Mouse (Mus musculus): ENCODE measurements around the gene Acat3. TPM values are rescaled to one million over a fixed set of nuclear protein-coding genes. Genes with fewer than 3 reads are reported as not detected.
"Not testable (repeated sequence)": the region's sequence is repeated elsewhere in the genome, so short reads cannot be mapped to it uniquely, and the experiment has no call there.

Gene Acat3
- polyA plus RNA-seq, 1 experiment, result not detected

DNA sequence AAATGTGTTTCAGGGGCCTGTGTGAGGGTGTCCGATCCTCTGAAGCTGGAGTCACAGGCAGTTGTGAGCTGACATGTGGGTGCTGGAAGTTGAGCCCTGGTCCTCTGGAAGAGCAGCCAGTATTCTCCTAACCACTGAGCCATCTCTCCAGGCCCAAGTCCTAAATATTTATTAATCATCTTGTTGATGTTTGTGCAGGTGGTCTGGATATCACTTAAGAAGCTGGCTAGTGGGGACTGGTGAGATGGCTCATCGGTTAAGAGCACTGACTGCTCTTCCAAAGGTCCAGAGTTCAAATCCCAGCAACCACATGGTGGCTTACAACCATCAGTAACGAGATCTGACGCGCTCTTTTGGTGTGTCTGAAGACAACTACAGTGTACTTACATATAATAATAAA is 9.3 kb upstream of the Acat3 start:
- Histone ChIP-seq H3K4me3 (ENCODE audit: insufficient read depth, low read length) (no peak overlapping the region), H3K27ac (ENCODE audit: insufficient read depth, low read depth, low read length) (no peak overlapping the region), H3K4me1 (ENCODE audit: control insufficient read depth, insufficient read depth, low read length) (no peaks in the 10 kb centered on the region)
- TF ChIP-seq CTCF (IDR thresholded peaks at IDR 0.05; ENCODE audit: low read depth, low read length) (no peak), POLR2A (IDR thresholded peaks at IDR 0.05; ENCODE audit: borderline replicate concordance, low read depth, low read length) (no peak)

DNA sequence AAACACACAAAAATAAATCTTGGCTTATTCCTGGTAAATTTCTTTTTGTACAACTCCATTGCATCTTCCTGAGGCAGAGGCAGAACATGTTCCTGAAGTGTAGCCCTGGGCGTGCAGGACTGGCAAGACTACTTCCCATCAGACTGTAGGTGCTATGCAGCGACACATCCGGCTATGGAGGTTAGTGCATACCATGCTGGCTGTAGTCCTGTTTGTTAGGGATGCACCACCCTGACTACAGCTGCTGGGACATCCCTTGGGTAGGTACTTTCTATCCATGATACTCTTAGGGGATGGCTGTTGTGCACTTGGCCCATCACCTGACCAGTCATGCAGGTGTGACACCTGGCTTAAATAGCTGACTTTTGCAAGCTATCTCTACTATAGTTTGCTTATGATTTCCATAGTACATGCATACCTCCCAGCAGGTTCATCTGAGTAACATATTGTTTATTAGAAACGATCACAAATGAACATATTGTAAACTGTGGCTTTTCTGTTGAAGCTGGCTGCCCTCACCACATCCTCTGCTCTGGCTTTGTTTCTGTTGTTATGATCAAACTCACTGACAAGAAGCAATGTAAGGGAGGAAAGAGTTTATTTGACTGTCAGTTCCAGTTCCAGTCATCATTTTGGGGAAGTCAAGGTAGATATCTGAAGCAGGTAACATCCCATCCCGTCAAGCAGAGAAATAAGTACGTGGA is 2.2 kb upstream of the Acat3 start:
- TF ChIP-seq CTCF (IDR thresholded peaks at IDR 0.05; ENCODE audit: low read depth, low read length) (no peak), POLR2A (IDR thresholded peaks at IDR 0.05; ENCODE audit: borderline replicate concordance, low read depth, low read length) (no peak)
- Histone ChIP-seq H3K4me3 (ENCODE audit: insufficient read depth, low read length) (no peak overlapping the region), H3K4me1 (ENCODE audit: control insufficient read depth, insufficient read depth, low read length) (peaks cover 9% of the 10 kb centered on the region), H3K27ac (ENCODE audit: insufficient read depth, low read depth, low read length) (no peak overlapping the region)

DNA sequence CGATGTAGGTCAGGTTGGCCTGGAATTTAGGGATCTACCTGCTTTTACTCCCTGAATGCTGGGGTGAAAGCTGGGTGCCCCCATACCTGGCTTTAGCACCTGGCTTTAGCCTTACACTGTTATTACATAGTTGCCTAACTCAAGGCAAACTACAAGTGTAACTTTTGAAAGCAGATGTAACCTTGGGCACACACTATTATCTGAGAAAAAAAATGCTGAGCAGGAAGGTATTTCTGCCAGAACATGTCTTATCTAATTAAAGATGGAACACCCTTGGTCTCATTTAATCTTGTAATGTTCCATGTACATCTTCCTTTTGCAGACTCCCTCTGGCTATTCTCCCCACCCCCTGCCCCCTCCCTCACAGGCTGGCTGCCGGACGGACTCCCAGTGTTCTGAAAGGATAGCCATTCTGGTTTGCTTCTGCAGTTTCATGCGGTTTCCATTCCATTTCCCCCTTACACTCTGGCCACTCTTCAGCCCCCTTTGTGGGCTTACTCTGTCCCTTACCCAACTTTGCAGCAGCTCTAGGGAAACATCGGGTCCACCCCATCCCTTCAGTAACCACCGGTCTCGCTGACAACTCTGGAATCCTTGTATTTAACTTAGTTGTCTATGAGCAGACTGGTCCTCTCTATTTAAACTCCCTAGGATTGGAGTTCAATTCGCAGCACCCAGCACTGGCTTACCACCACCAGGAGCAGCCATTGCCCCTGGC is 1.3 kb upstream of the Acat3 start:
- no peak overlapping the region for H3K27ac ChIP-seq (ENCODE audit: insufficient read depth, low read depth, low read length)
- H3K4me3 ChIP-seq (ENCODE audit: insufficient read depth, low read length), result no peak overlapping the region
- H3K4me1 ChIP-seq (ENCODE audit: control insufficient read depth, insufficient read depth, low read length), result peaks cover 9% of the 10 kb centered on the region
- TF ChIP-seq CTCF (IDR thresholded peaks at IDR 0.05; ENCODE audit: low read depth, low read length) (no peak), POLR2A (IDR thresholded peaks at IDR 0.05; ENCODE audit: borderline replicate concordance, low read depth, low read length) (no peak)

DNA sequence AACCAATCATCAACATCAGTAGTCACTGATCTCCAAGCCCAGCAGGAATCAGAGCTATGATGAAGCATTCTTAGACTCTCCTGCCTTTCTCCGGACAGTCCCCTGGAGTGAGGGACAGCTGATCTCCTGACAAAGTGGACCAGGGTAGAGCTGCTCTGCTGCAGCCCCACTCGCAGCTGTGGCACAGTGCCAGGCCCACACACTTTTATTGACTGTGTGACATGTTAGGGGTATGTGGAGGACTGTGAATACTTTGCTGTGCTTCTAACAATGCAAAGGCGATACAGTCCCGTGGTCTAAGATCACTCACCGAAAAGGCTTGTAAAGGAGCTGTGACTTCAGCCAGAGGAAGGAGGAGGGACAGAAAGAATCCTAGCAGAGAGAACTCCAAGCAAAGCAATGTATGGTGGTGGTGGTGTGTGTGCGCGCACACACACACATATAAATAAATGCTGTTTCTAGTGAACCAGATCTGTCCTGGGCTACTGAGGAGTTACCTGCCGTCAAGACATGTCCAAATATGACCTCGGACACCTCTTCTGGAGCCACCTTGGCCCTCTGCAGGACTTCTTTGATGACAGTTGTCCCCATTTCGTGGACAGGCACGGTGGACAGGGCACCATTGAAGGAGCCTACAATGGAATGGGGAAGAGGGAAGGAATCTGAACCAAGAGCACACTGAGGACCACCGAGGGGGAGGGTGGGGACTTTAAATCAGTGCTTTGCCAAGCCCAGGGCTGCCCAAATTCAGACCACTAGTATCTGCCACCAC is 837 bp downstream of the Acat3 start:
- not testable (repeated sequence) for H3K4me1 ChIP-seq (ENCODE audit: control insufficient read depth, insufficient read depth, low read length); H3K27ac ChIP-seq (ENCODE audit: insufficient read depth, low read depth, low read length)
- peak overlapping the region; percentile 52 for H3K4me3 ChIP-seq (ENCODE audit: insufficient read depth, low read length)

DNA sequence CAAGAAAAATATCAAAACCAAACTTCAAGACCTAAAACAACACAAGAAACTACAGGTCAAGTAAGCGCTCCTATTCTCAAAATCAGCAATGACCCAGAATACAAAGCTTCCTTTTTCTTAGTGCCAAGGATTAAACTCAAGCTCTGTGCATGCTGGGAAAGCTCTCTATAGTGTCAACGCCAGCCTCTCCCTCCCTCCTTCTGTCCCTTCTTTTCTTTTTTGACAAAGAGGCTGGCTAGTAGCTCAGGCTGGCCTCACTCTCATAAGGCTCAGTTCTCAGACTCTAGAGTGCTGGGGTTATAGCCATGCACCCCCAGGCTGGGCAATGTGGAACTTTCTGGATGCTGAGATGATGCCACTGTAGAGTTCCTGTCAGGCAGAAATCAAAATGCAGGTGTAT is 2.3 kb downstream of the Acat3 start:
- H3K4me3 ChIP-seq (ENCODE audit: insufficient read depth, low read length), result no peak overlapping the region
- TF ChIP-seq POLR2A (IDR thresholded peaks at IDR 0.05; ENCODE audit: borderline replicate concordance, low read depth, low read length) (no peak), CTCF (IDR thresholded peaks at IDR 0.05; ENCODE audit: low read depth, low read length) (no peak)
- H3K27ac ChIP-seq (ENCODE audit: insufficient read depth, low read depth, low read length), result no peak overlapping the region
- H3K4me1 ChIP-seq (ENCODE audit: control insufficient read depth, insufficient read depth, low read length), result peaks cover 9% of the 10 kb centered on the region

DNA sequence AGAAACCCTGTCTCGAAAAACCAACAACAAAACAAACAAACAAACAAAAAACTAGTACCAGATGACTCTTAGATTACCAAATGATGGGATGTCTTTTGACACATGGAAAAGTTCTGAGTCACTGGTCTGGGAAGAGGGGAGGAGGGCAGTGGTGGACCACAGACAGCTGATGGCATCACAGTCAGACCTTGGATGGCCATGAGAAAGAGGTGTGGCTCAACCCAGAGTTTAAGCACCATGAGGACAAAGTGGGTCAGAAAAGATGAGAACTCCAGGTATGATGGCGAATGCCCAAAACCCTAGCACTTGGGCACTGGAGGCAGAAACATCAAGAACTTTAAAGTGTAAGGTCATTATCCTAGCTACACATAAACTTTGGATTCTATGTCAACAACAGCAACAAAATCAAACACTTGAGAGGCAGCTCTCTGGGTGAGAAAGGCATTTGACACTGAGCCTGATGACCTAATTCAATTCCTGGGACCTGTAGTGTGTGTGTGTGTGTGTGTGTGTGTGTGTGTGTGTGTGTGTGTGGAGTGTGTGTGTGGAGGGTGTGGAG is 2.9 kb downstream of the Acat3 start:
- H3K27ac ChIP-seq (ENCODE audit: insufficient read depth, low read depth, low read length), result no peak overlapping the region
- peaks cover 9% of the 10 kb centered on the region for H3K4me1 ChIP-seq (ENCODE audit: control insufficient read depth, insufficient read depth, low read length)
- H3K4me3 ChIP-seq (ENCODE audit: insufficient read depth, low read length), result no peak overlapping the region
- no peak for TF ChIP-seq POLR2A (IDR thresholded peaks at IDR 0.05; ENCODE audit: borderline replicate concordance, low read depth, low read length)
- TF ChIP-seq CTCF (IDR thresholded peaks at IDR 0.05; ENCODE audit: low read depth, low read length), result no peak

DNA sequence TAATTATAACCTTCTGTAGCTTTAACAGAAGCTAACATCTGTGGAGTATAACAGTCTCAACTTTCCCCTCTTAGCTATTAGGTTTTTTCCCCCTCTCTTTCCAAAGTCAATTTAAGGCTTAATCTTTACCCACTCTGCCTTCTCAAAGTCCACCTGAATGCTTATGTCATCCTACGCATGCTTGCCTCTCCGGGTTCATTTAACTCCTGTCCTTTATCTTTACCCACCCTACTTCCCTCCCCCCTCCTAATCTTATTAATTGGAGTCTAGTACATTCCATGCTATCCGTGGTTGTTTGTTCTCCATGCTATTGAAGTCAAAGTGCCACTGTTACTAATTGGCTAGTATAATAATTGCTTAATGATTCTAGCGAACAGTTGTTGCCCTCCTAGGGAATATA is 4.7 kb downstream of the Acat3 start:
- H3K4me3 ChIP-seq (ENCODE audit: insufficient read depth, low read length), result no peak overlapping the region
- H3K27ac ChIP-seq (ENCODE audit: insufficient read depth, low read depth, low read length), result no peak overlapping the region
- TF ChIP-seq POLR2A (IDR thresholded peaks at IDR 0.05; ENCODE audit: borderline replicate concordance, low read depth, low read length) (no peak), CTCF (IDR thresholded peaks at IDR 0.05; ENCODE audit: low read depth, low read length) (no peak)
- H3K4me1 ChIP-seq (ENCODE audit: control insufficient read depth, insufficient read depth, low read length), result peaks cover 5% of the 10 kb centered on the region

DNA sequence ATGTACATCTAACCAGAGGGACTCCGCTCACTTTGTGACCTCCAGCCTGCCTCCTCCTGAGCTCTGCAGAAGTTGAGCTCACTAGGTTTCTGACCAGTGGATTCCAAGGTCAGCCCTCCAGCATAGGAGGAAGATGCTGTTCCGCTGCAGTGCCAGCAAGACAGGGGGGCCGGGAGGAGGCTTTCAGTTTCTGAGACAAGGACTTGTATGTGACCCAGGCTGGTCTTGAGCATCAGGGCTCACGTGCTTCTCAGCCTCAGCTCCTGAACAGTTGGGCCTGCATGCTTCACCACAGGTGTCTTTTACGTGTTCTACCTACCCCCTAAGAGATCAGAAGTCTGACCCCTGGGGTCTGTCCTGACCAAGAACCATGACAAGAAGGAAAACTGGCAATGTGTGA is 8.8 kb downstream of the Acat3 start:
- H3K4me1 ChIP-seq (ENCODE audit: control insufficient read depth, insufficient read depth, low read length); H3K27ac ChIP-seq (ENCODE audit: insufficient read depth, low read depth, low read length); H3K4me3 ChIP-seq (ENCODE audit: insufficient read depth, low read length): not testable (repeated sequence)

DNA sequence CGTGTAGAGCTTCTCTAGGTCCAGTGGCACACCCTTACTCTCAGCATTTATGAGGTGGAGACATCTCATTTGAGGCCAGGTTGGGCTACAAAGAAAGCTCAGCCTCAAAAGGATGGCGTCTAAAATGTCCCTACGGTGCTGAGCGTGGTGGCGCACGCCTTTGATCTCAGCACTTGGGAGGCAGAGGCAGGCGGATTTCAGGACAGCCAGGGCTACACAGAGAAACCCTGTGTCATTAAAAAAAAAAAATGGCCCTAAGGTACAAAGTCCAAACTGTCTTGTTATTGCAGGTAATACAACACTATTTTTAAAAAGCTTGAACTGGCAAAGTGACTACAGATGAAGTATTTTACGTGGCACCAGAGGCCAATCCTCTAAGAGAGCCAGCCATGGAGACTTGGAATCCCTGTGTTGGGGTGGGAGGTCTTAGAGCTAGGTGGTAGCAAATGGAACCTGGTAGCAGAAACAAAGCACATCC is 14.7 kb downstream of the Acat3 start:
- peaks cover 3% of the 10 kb centered on the region for H3K4me1 ChIP-seq (ENCODE audit: control insufficient read depth, insufficient read depth, low read length)
- no peak for TF ChIP-seq CTCF (IDR thresholded peaks at IDR 0.05; ENCODE audit: low read depth, low read length)
- no peak overlapping the region for H3K27ac ChIP-seq (ENCODE audit: insufficient read depth, low read depth, low read length)
- H3K4me3 ChIP-seq (ENCODE audit: insufficient read depth, low read length), result no peak overlapping the region

DNA sequence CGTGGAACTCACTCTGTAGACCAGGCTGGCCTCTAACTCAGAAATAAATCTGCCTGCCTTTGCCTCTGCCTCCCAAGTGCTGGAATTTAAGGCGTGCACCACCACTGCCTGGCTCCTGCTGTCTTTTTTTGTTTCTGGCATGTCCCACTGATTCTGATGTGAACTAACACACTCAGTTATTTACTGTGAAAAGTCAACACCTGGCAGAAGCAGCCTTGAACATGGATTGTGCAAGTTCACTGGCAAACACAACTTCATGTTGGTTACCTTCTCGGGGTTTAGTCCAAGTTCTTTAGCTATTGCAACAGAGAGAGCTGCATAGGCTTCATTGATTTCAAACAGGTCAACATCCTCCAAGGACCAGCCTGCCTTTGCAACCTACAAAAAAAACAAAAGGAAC is 15.4 kb downstream of the Acat3 start:
- TF ChIP-seq POLR2A (IDR thresholded peaks at IDR 0.05; ENCODE audit: borderline replicate concordance, low read depth, low read length), result no peak
- peaks cover 6% of the 10 kb centered on the region for H3K4me1 ChIP-seq (ENCODE audit: control insufficient read depth, insufficient read depth, low read length)
- H3K27ac ChIP-seq (ENCODE audit: insufficient read depth, low read depth, low read length), result no peak overlapping the region
- no peak overlapping the region for H3K4me3 ChIP-seq (ENCODE audit: insufficient read depth, low read length)

Data from bone marrow macrophage, adult 2 months (primary cell).